Mouse (Mus musculus) erythroblast, embryonic 14.5 days (primary cell): Measurements from ENCODE around the gene Ltb4r1.

Experiments used
- GATA1 ChIP-seq: IDR thresholded peaks from 2 replicates; pipeline ENCODE4 v1.6.1; 2012; ENCODE audit warnings: low read length, inconsistent platforms, mixed read lengths
- TAL1 ChIP-seq: IDR thresholded peaks from 3 replicates; pipeline ENCODE4 v1.6.1; 2012; ENCODE audit warnings: low read length, inconsistent platforms, mixed read lengths

DNA sequence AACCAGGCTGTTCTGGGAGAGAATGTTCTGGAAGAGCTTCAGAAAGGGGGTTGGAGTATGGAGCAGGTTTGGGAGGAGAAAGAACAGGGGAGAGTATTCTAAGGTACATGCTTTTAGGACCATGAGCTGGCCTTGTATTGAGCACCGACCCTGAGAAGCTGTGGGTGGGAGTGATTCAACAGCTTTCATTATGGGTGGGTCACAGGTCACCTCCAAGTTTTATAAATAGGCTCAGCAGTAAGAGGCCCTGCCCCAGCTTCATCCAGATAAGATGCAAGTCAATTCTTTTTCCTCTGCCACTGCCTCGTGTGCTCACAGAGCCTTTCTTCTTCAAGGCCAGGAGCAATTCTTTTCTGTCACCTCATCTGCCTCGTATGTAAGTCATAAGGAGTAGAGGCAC, 11.4 kb downstream of the Ltb4r1 start:
- TF ChIP-seq GATA1, result no peak
- TF ChIP-seq TAL1, result no peak
